Mouse (Mus musculus): ENCODE results near the gene Mta3. TPM values are rescaled to one million over a fixed set of nuclear protein-coding genes. Genes with fewer than 3 reads are reported as not detected.
"Not testable (repeated sequence)": the region's sequence is repeated elsewhere in the genome, so short reads cannot be mapped to it uniquely, and the experiment has no call there.

The Mta3 gene
- polyA plus RNA-seq, 1 experiment from 2014 or later: 30.8 TPM

DNA sequence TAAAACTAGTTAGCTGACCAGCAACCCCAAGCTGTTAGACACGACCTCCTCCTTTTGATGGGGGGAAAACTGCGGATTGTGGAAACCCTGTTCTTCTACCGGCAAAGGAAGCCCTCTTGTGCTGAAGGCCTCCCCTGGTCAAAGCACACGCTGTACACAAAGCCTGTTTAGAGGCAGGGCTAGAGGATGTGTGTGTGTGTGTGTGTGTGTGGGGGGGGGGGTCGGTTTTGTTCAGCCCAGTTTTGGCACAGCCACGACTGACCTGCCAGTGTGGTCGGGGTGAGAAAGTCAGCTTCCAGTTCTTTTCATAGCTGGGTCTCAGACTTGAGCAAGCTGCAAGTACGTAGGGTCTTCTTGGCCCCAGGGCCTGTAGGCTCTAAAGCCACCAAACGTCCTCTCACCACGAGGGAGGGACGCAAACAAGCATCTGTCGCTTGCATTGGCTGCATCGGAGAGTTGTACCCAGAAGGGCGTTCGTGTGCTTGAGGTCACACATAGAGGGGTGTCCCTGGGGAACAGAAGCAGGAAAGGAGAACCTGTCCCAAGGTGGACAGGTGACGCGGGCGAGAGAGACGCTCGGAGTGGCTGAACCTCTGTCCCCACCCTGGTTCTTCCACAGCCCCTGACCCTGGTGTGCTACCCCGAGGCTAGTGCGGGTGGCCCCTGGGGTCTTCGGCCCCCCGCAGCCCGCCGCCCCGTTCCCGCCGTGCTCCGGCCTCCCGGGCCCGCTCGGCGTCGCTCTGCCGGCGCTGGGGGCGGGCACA lies 429 bp upstream of the Mta3 start:
- WGBS: 3% methylated on average over 20 of the region's 38 CpGs
- Histone ChIP-seq H3K36me3 (ENCODE audit: control insufficient read depth, insufficient read depth, low read length) (peaks cover 17% of the 10 kb centered on the region), H3K4me1 (ENCODE audit: control insufficient read depth, insufficient read depth, low read length) (peaks cover 9% of the 10 kb centered on the region), H3K9ac (ENCODE audit: low read depth, low read length) (peak overlapping the region; percentile 95), H3K4me3 (ENCODE audit: low read depth, low read length) (peak overlapping the region; percentile 89), H3K27ac (replicated peaks; ENCODE audit: low read depth, low read length) (peak overlapping the region; percentile 94), H3K4me2 (ENCODE audit: low read depth, low read length) (peak overlapping the region; percentile 56), H3K27me3 (replicated peaks; ENCODE audit: control insufficient read depth, insufficient read depth, low read length) (no peaks in the 10 kb centered on the region), H3K9me3 (ENCODE audit: control insufficient read depth, low read length) (no peaks in the 10 kb centered on the region)
- peak; percentile 77 for DNase-seq (ENCODE audit: low spot score)
- ATAC-seq (ENCODE audit: low read depth): peak; percentile 58

DNA sequence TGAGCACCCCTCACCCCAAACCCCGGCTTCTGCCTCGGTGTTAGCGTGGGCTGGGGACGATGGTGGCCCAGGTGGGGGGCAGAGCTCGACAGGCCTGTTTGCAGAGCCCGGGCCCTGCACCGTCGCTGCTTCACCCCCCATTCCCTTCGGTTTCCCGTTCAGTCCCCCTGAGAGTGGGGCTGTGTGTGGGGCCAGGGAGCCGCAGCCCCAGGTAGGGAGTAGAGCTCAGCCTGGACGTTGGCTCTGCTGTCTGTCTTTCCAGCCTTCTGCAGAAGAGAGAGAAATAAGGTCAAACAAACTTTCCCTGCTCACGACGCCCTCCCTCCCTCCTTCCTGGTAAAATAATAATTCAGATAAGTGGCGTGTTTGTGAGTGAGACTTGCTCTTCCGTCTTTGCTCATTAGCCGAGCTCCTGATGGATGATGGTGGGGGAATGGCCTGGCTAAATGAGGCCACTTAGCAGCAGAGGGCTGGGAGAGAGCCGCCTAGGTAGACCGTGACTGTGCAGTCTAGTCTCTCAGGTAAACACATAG lies 697 bp downstream of the Mta3 start:
- Histone ChIP-seq H3K27me3 (replicated peaks; ENCODE audit: control insufficient read depth, insufficient read depth, low read length) (no peaks in the 10 kb centered on the region), H3K36me3 (ENCODE audit: control insufficient read depth, insufficient read depth, low read length) (peaks cover 25% of the 10 kb centered on the region), H3K4me1 (ENCODE audit: control insufficient read depth, insufficient read depth, low read length) (peaks cover 9% of the 10 kb centered on the region), H3K9ac (ENCODE audit: low read depth, low read length) (peak overlapping the region; percentile 95), H3K4me3 (ENCODE audit: low read depth, low read length) (peak overlapping the region; percentile 89), H3K27ac (replicated peaks; ENCODE audit: low read depth, low read length) (peak overlapping the region; percentile 94), H3K4me2 (ENCODE audit: low read depth, low read length) (peak overlapping the region; percentile 56), H3K9me3 (ENCODE audit: control insufficient read depth, low read length) (no peaks in the 10 kb centered on the region)
- 1% methylated on average over 15 of the region's 19 CpGs for WGBS
- DNase-seq (ENCODE audit: low spot score) (peak; percentile 63), ATAC-seq (ENCODE audit: low read depth) (peak; percentile 70)

DNA sequence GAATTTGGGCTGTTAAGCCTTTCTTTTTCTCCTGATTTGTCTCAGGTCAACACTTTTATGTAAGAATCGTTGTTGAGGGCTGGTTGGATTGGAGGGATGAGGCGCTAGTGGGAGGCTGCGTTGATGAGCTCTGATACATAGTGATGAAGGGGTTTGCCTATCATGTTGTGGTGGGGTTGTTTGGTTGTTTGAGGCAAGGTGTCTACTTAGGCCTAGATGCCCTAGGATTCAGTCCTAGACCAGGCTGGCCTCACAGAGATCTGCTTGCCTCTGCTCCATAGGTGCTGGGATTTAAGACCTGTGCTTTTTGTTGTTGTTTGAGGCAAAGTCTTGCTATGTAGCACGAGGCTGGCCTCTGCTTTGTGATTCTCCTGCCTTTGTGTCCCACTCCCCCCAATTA lies 1.4 kb downstream of the Mta3 start:
- 84% methylated on average over 4 of the region's 4 CpGs for WGBS
- Histone ChIP-seq H3K4me3 (ENCODE audit: low read depth, low read length) (peak overlapping the region; percentile 89), H3K36me3 (ENCODE audit: control insufficient read depth, insufficient read depth, low read length) (peaks cover 25% of the 10 kb centered on the region), H3K27ac (replicated peaks; ENCODE audit: low read depth, low read length) (peak overlapping the region; percentile 94; the same call in 1 of the 2 replicates), H3K27me3 (replicated peaks; ENCODE audit: control insufficient read depth, insufficient read depth, low read length) (no peaks in the 10 kb centered on the region), H3K9me3 (ENCODE audit: control insufficient read depth, low read length) (no peaks in the 10 kb centered on the region), H3K4me2 (ENCODE audit: low read depth, low read length) (peak overlapping the region; percentile 56), H3K9ac (ENCODE audit: low read depth, low read length) (no peak overlapping the region), H3K4me1 (ENCODE audit: control insufficient read depth, insufficient read depth, low read length) (peaks cover 9% of the 10 kb centered on the region)
- DNase-seq (ENCODE audit: low spot score) (no peak), ATAC-seq (ENCODE audit: low read depth) (no peak)

DNA sequence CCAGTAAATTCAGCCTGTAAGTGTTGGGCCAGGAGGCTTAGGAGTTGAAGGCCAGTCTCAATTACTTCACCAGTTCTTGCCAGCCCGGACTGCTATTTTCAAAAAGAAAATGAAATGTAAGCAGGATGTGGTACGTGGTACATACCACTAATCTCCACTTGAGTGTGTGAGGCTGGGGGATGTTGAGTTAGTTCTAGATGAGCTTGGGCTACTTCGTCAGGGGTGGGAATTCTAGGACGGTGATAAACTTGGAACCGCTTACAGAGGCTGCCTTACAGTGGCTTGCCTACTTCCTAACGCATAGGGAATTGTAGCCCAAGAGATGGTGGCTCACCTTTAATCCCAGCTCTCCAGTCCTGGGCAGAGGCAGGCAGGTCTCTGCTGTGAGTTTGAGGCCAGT lies 1.9 kb downstream of the Mta3 start:
- no peak for DNase-seq (ENCODE audit: low spot score)
- WGBS: 86% methylated on average over 6 of the region's 6 CpGs
- no peaks in the 10 kb centered on the region for H3K27me3 ChIP-seq (replicated peaks; ENCODE audit: control insufficient read depth, insufficient read depth, low read length)
- H3K4me1 ChIP-seq (ENCODE audit: control insufficient read depth, insufficient read depth, low read length): peaks cover 9% of the 10 kb centered on the region
- no peak overlapping the region for H3K27ac ChIP-seq (replicated peaks; ENCODE audit: low read depth, low read length)
- H3K9ac ChIP-seq (ENCODE audit: low read depth, low read length): no peak overlapping the region
- H3K4me3 ChIP-seq (ENCODE audit: low read depth, low read length): no peak overlapping the region
- H3K36me3 ChIP-seq (ENCODE audit: control insufficient read depth, insufficient read depth, low read length): peaks cover 25% of the 10 kb centered on the region
- peak overlapping the region; percentile 56; the same call in 1 of the 2 replicates for H3K4me2 ChIP-seq (ENCODE audit: low read depth, low read length)
- H3K9me3 ChIP-seq (ENCODE audit: control insufficient read depth, low read length): no peaks in the 10 kb centered on the region
- ATAC-seq (ENCODE audit: low read depth): no peak

DNA sequence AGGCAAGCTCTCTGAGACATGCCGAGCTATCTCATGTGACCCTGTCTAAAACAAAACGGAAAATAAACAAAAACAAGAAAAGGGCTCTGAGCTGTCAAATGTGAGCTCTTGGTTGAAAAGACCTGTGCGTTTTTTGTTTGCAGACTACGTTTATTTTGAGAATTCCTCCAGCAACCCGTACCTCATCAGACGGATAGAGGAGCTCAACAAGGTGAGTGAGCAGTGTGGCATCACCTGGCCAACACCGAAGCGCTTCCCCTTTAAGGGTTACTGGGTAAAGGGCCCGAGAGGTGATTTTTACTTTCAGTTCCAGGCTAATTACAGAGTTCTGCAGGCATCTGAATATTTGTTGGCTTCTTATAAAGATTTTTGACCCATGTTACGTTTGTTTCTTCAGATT lies 2.3 kb downstream of the Mta3 start:
- Histone ChIP-seq H3K36me3 (ENCODE audit: control insufficient read depth, insufficient read depth, low read length) (peaks cover 25% of the 10 kb centered on the region), H3K9ac (ENCODE audit: low read depth, low read length) (no peak overlapping the region), H3K4me3 (ENCODE audit: low read depth, low read length) (no peak overlapping the region), H3K4me2 (ENCODE audit: low read depth, low read length) (no peak overlapping the region), H3K27ac (replicated peaks; ENCODE audit: low read depth, low read length) (no peak overlapping the region), H3K4me1 (ENCODE audit: control insufficient read depth, insufficient read depth, low read length) (peaks cover 9% of the 10 kb centered on the region), H3K27me3 (replicated peaks; ENCODE audit: control insufficient read depth, insufficient read depth, low read length) (no peaks in the 10 kb centered on the region), H3K9me3 (ENCODE audit: control insufficient read depth, low read length) (no peaks in the 10 kb centered on the region)
- DNase-seq (ENCODE audit: low spot score): no peak
- 76% methylated on average over 10 of the region's 10 CpGs for WGBS
- no peak for ATAC-seq (ENCODE audit: low read depth)

DNA sequence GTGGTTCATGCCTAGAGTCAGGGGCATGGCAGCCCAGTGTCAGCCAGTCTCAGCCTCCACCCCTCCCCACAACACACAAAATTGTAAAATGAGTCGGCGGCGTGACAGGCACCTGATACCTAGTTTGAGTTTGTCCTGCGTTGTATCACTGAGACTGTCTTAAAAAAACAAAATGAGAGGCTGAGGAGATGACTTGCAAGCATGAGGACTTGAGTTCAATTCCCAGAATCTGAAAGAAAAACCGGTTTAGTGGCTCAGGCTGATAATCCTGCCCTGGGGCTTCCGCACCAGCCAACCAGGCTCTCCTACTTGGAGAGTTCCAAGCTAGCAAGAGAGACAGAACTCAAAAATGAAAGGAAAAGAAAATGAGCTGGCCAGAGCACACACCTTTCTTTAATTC lies 2.9 kb downstream of the Mta3 start:
- no peak overlapping the region for H3K4me3 ChIP-seq (ENCODE audit: low read depth, low read length)
- no peaks in the 10 kb centered on the region for H3K9me3 ChIP-seq (ENCODE audit: control insufficient read depth, low read length)
- no peak overlapping the region for H3K4me2 ChIP-seq (ENCODE audit: low read depth, low read length)
- 78% methylated on average over 6 of the region's 6 CpGs for WGBS
- H3K27ac ChIP-seq (replicated peaks; ENCODE audit: low read depth, low read length): no peak overlapping the region
- H3K27me3 ChIP-seq (replicated peaks; ENCODE audit: control insufficient read depth, insufficient read depth, low read length): no peaks in the 10 kb centered on the region
- peaks cover 25% of the 10 kb centered on the region for H3K36me3 ChIP-seq (ENCODE audit: control insufficient read depth, insufficient read depth, low read length)
- peaks cover 9% of the 10 kb centered on the region for H3K4me1 ChIP-seq (ENCODE audit: control insufficient read depth, insufficient read depth, low read length)
- ATAC-seq (ENCODE audit: low read depth) (no peak), DNase-seq (ENCODE audit: low spot score) (no peak)
- H3K9ac ChIP-seq (ENCODE audit: low read depth, low read length): no peak overlapping the region

DNA sequence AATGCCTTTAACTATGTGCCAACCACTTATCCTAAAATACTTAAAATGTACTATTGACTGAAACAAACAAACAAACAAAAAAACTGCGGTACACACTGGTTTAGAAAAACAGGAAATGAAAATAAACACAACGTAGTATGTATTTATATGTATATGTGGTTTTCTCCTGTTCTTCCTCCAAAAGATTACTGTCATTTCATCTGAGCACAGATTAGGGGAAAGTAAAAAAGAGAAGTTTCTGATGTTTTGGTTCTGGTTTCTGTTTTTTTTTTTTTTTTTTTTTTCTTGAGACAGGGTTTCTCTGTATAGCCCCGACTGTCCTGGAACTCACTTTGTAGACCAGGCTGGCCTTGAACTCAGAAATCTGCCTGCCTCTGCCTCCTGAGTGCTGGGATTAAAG lies 3.6 kb downstream of the Mta3 start:
- WGBS: 95% methylated on average over 3 of the region's 3 CpGs
- H3K9ac ChIP-seq (ENCODE audit: low read depth, low read length); H3K9me3 ChIP-seq (ENCODE audit: control insufficient read depth, low read length); H3K4me2 ChIP-seq (ENCODE audit: low read depth, low read length); H3K4me3 ChIP-seq (ENCODE audit: low read depth, low read length); DNase-seq (ENCODE audit: low spot score); H3K4me1 ChIP-seq (ENCODE audit: control insufficient read depth, insufficient read depth, low read length); H3K27me3 ChIP-seq (replicated peaks; ENCODE audit: control insufficient read depth, insufficient read depth, low read length); ATAC-seq (ENCODE audit: low read depth); H3K27ac ChIP-seq (replicated peaks; ENCODE audit: low read depth, low read length): not testable (repeated sequence)
- H3K36me3 ChIP-seq (ENCODE audit: control insufficient read depth, insufficient read depth, low read length): peaks cover 29% of the 10 kb centered on the region

DNA sequence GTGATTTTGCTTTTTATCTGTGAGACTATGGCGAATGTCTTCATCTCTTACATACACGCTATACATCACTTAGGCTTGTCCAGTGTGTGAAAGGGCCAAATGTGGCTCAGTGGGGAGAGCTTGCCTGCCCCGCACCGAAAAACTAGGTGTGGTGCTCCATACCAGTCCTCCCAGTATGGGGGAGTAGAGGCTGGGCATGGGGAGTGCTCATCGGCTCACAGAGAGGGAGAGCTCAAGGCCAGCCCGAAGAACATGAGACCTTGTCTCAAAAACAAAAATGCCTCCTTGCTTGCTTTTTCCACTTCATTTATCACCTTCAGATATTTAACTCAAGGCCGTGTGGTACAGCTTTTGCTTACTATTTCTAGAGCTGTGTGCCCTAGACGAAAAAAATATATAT lies 4.7 kb downstream of the Mta3 start:
- 96% methylated on average over 8 of the region's 8 CpGs for WGBS
- H3K9ac ChIP-seq (ENCODE audit: low read depth, low read length): no peak overlapping the region
- H3K4me3 ChIP-seq (ENCODE audit: low read depth, low read length): no peak overlapping the region
- peaks cover 37% of the 10 kb centered on the region for H3K36me3 ChIP-seq (ENCODE audit: control insufficient read depth, insufficient read depth, low read length)
- no peak overlapping the region for H3K4me2 ChIP-seq (ENCODE audit: low read depth, low read length)
- DNase-seq (ENCODE audit: low spot score): no peak
- H3K9me3 ChIP-seq (ENCODE audit: control insufficient read depth, low read length): no peaks in the 10 kb centered on the region
- ATAC-seq (ENCODE audit: low read depth): no peak
- H3K4me1 ChIP-seq (ENCODE audit: control insufficient read depth, insufficient read depth, low read length): peaks cover 9% of the 10 kb centered on the region
- no peak overlapping the region for H3K27ac ChIP-seq (replicated peaks; ENCODE audit: low read depth, low read length)
- no peaks in the 10 kb centered on the region for H3K27me3 ChIP-seq (replicated peaks; ENCODE audit: control insufficient read depth, insufficient read depth, low read length)

DNA sequence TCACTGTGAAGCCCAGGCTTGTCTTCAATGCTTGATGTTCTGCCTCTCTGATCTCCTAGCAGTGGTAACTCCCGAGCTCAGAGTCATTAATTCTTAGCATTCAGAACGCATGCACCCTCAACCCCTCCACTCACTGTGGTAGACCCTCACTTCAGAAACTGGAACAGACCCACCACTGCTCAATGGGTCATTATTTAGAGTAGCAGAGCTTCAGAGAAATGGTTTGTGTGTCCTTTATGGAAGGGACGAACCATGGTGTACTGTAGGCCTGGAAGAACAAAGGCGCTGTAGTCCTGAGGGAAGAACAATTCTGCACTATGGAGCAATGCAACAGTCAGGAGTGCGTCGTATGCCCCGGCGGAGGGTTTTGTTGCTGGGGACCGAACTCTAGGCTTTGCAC lies 6.4 kb downstream of the Mta3 start:
- peaks cover 54% of the 10 kb centered on the region for H3K36me3 ChIP-seq (ENCODE audit: control insufficient read depth, insufficient read depth, low read length)
- H3K9ac ChIP-seq (ENCODE audit: low read depth, low read length): no peak overlapping the region
- peaks cover 7% of the 10 kb centered on the region; the same call in 1 of the 2 replicates for H3K9me3 ChIP-seq (ENCODE audit: control insufficient read depth, low read length)
- no peaks in the 10 kb centered on the region for H3K27me3 ChIP-seq (replicated peaks; ENCODE audit: control insufficient read depth, insufficient read depth, low read length)
- H3K4me3 ChIP-seq (ENCODE audit: low read depth, low read length): no peak overlapping the region
- H3K4me2 ChIP-seq (ENCODE audit: low read depth, low read length): no peak overlapping the region
- DNase-seq (ENCODE audit: low spot score) (no peak), ATAC-seq (ENCODE audit: low read depth) (no peak)
- no peak overlapping the region for H3K27ac ChIP-seq (replicated peaks; ENCODE audit: low read depth, low read length)
- H3K4me1 ChIP-seq (ENCODE audit: control insufficient read depth, insufficient read depth, low read length): peaks cover 4% of the 10 kb centered on the region; the same call in 1 of the 2 replicates
- WGBS: 90% methylated on average over 9 of the region's 9 CpGs

Measured in embryonic facial prominence, embryonic 14.5 days (tissue).